Mouse (Mus musculus) liver, postnatal 0 days (tissue): ENCODE results near the gene Hhat.

Source experiments
- CTCF ChIP-seq: sonication (generic); IDR thresholded peaks from 2 replicates; pipeline ENCODE4 v1.5.1; 2016; ENCODE audit warnings: antibody characterized with exemption, low read depth
- EP300 ChIP-seq: IDR thresholded peaks from 2 replicates; pipeline ENCODE4 v1.6.1; 2016; ENCODE audit warnings: antibody characterized with exemption, low read depth, mild to moderate bottlenecking

DNA sequence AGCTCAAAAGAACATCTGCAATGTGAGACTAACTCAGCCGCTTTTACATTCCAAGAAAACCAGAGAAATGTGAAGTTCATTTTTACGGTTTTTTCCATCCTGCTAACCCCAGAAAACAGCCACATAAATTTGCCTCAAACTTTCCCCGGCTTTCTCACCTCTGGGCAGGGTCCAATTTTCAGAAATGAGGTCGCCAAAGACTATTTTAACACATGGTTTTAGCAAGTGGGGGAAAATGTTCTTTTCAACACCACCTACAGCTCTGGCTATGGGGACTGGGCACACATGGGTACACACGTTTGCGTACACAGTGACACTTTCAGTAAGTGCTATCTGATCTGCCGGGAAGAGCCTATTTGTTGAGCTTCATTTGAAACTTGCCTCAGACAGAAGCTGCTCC lies 40.5 kb downstream of the Hhat start:
- TF ChIP-seq CTCF = no peak
- no peak for TF ChIP-seq EP300
